Mouse (Mus musculus) liver, adult 2 months (tissue): ENCODE data around the gene Atad1. TPM values are rescaled to one million over a fixed set of nuclear protein-coding genes. Genes with fewer than 3 reads are reported as not detected.

ENCODE experiments used
- DNase-seq: peaks from one replicate; pipeline ENCODE4 v3.0.0-alpha.2; 2011; ENCODE audit warnings: low read depth, low spot score; ENCODE audit errors: extremely low read depth
- H3K27ac ChIP-seq: fragments of 200-500 bp; replicated peaks from 2 replicates; pipeline ENCODE4 v1.5.1; 2012; ENCODE audit warnings: low read depth, mild to moderate bottlenecking, control low read depth, inconsistent platforms, low read length; ENCODE audit not compliant: insufficient read depth
- H3K27me3 ChIP-seq: fragments of 200-500 bp; 2 replicates; pipeline ENCODE4 v1.6.1; 2012; ENCODE audit warnings: mild to moderate bottlenecking, moderate library complexity, low read length, inconsistent platforms; ENCODE audit not compliant: control insufficient read depth, insufficient read depth
- H3K36me3 ChIP-seq: fragments of 200-500 bp; 2 replicates; pipeline ENCODE4 v1.6.1; 2012; ENCODE audit warnings: low read length, inconsistent platforms; ENCODE audit not compliant: control insufficient read depth, insufficient read depth
- H3K4me1 ChIP-seq: fragments of 200-500 bp; 2 replicates; pipeline ENCODE4 v1.6.1; 2011; ENCODE audit warnings: low read length; ENCODE audit not compliant: control insufficient read depth, insufficient read depth
- H3K4me3 ChIP-seq: fragments of 200-500 bp; 2 replicates; pipeline ENCODE4 v1.5.1; 2011; ENCODE audit warnings: low read depth, mild to moderate bottlenecking, control low read depth, low read length, moderate library complexity; ENCODE audit not compliant: insufficient read depth
- H3K79me2 ChIP-seq: fragments of 200-500 bp; 2 replicates; pipeline ENCODE4 v1.6.1; 2012; ENCODE audit warnings: inconsistent platforms, mild to moderate bottlenecking, low read length, moderate library complexity; ENCODE audit not compliant: control insufficient read depth, insufficient read depth
- H3K9ac ChIP-seq: fragments of 200-500 bp; 2 replicates; pipeline ENCODE4 v1.6.1; 2012; ENCODE audit warnings: low read depth, mild to moderate bottlenecking, control low read depth, inconsistent platforms, low read length
- CTCF ChIP-seq: fragments of 200-500 bp; IDR thresholded peaks from 2 replicates; pipeline ENCODE4 v1.5.1; 2011; ENCODE audit warnings: low read depth, low read length, control low read depth
- POLR2A ChIP-seq: fragments of 200-500 bp; IDR thresholded peaks from 2 replicates; pipeline ENCODE4 v1.6.1; 2011; ENCODE audit warnings: low read length, control low read depth; ENCODE audit not compliant: insufficient read depth; ENCODE audit errors: extremely low read depth
- WGBS: fragments of 180-500 bp; shearing (Covaris S2); methylation state at CpG from one replicate; pipeline ENCODE4 v1.1.7; 2018; 5-methylcytosine and 5-hydroxymethylcytosine counted together
- polyA plus RNA-seq: library from polyadenylated mRNA; depleted of rRNA; stranded (reverse); fragments of >200 nt; gene quantifications from 2 replicates; pipeline ENCODE4 v1.2.3, GENCODE M21; 2012
- total RNA-seq: library from RNA; depleted of rRNA; stranded (reverse); fragments of >200 nt; gene quantifications from 2 replicates; pipeline ENCODE4 v1.2.3, GENCODE M21; 2014

The Atad1 gene
- total and polyA plus RNA-seq, 2 experiments, result 7.1 to 51.2 TPM

GRCm38 (mm10) chr19:32712588-32713042 is 27.0 kb downstream of the Atad1 start:
- Histone ChIP-seq H3K79me2 (peaks cover 14% of the 10 kb centered on the region; the same call in 1 of the 2 replicates), H3K27ac (peak overlapping the region; percentile 95), H3K36me3 (no peaks in the 10 kb centered on the region; the same call in 1 of the 2 replicates), H3K9ac (peak overlapping the region; percentile 71), H3K4me3 (peak overlapping the region; percentile 95), H3K27me3 (no peaks in the 10 kb centered on the region), H3K4me1 (peaks cover 10% of the 10 kb centered on the region)
- under 1% methylated on average over 11 of the region's 11 CpGs for WGBS
- DNase-seq, result peak; percentile 75
- TF ChIP-seq CTCF, result no peak
- TF ChIP-seq POLR2A, result no peak

DNA sequence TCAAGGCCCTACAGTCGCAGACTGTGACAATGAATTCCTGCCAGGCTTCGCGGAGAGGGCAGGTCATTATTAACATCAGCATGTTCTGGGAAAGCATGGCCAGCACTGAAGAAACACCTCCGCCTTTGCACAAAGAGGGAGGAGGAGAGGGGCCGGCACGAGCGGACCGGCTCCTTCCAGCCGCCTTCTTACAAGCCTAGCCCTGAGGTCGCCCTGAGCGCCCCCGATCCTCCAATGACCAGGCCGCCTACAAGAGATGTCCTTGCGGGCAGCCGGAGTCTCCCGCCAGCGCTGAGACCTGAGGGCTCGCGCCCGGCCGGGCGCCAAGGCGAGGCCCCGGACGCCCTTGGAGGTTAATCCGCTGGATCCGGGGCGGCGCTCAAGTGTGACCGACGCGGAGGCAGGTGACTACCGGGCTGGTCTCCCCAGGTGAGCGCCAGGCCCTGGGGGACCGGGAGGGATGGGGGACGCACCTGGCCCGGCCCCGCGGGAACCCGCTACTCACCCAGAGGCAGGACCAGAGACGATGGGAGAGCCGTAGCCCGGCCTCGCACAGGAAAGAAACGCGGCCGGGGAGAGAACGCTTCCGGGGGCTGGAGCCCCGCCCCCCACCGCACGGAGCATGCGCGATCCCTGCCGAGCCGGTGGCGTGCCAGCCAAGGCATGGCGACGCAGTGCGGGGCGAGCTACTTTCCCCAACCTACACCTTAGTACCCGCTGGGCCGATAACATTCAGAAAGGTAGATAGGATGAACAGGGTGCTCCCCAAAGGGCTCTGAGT is 27.6 kb downstream of the Atad1 start:
- H3K9ac ChIP-seq, result peak overlapping the region; percentile 97
- peak overlapping the region; percentile 95 for H3K27ac ChIP-seq
- H3K4me1 ChIP-seq, result peaks cover 10% of the 10 kb centered on the region
- peak; percentile 71 for DNase-seq
- under 1% methylated on average over 63 of the region's 63 CpGs for WGBS
- H3K4me3 ChIP-seq, result peak overlapping the region; percentile 95
- peaks cover 14% of the 10 kb centered on the region; the same call in 1 of the 2 replicates for H3K79me2 ChIP-seq
- H3K27me3 ChIP-seq, result no peaks in the 10 kb centered on the region
- no peak for TF ChIP-seq CTCF
- TF ChIP-seq POLR2A, result peak; percentile 87
- H3K36me3 ChIP-seq, result no peaks in the 10 kb centered on the region; the same call in 1 of the 2 replicates

GRCm38 (mm10) chr19:32710288-32710687 is 29.3 kb downstream of the Atad1 start:
- H3K79me2 ChIP-seq, result peaks cover 14% of the 10 kb centered on the region; the same call in 1 of the 2 replicates
- H3K9ac ChIP-seq, result no peak overlapping the region
- peaks cover 10% of the 10 kb centered on the region for H3K4me1 ChIP-seq
- H3K27ac ChIP-seq, result no peak overlapping the region
- H3K36me3 ChIP-seq, result peaks cover 6% of the 10 kb centered on the region
- TF ChIP-seq POLR2A (no peak), CTCF (0 out of 2 replicates have a peak, but pooled peaks have one; percentile 18)
- H3K4me3 ChIP-seq, result no peak overlapping the region
- peak; percentile 31 for DNase-seq
- H3K27me3 ChIP-seq, result no peaks in the 10 kb centered on the region
- 49% methylated on average over 3 of the region's 3 CpGs for WGBS

DNA sequence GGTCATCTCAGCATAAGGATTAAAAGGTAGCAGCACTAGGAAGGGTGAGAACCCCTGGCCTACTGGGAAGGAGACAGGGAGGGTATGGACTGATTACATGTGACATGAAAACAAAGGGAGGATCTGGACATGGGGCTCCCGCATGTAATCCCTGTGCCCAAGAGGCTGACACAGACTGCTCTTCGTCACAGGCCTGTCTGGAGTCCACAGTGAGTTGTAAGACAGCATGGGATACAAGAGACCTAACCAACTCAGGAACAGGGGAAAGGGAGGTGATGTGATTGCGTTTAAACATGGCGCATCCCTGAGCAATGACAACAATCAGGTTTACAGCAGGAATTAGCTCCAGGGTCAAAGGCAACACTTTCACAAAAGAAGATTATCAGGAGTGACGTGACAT is 30.6 kb downstream of the Atad1 start:
- WGBS, result 91% methylated on average over 5 of the region's 5 CpGs
- Histone ChIP-seq H3K27me3 (no peaks in the 10 kb centered on the region), H3K36me3 (peaks cover 9% of the 10 kb centered on the region), H3K9ac (no peak overlapping the region), H3K4me3 (no peak overlapping the region), H3K4me1 (peaks cover 10% of the 10 kb centered on the region), H3K27ac (no peak overlapping the region), H3K79me2 (peaks cover 14% of the 10 kb centered on the region; the same call in 1 of the 2 replicates)
- TF ChIP-seq CTCF (no peak), POLR2A (no peak)
- DNase-seq, result no peak

DNA sequence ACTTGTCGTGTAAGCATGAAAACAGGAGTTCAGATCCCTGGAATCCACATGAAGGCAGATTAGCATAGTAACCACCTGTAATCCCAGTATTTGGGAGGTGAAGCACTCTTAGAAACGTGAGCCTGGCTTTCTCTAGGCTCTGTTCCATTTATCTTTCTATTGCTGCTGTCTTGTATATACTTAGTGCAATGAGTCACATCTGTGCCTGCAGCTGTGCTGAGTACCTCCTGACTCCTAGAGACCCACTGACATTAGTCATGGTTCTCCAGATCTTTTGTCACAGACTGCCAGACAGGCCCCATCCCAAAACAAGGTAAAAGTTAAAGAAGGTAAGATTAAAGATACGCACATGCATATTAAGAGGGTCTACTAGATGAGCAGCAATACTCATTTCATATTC is 37.4 kb downstream of the Atad1 start:
- 93% methylated on average over 3 of the region's 3 CpGs for WGBS
- Histone ChIP-seq H3K36me3 (peaks cover 42% of the 10 kb centered on the region), H3K9ac (no peak overlapping the region), H3K27ac (no peak overlapping the region), H3K4me1 (no peaks in the 10 kb centered on the region), H3K79me2 (no peaks in the 10 kb centered on the region; the same call in 1 of the 2 replicates), H3K27me3 (no peaks in the 10 kb centered on the region), H3K4me3 (no peak overlapping the region)
- TF ChIP-seq CTCF (no peak), POLR2A (no peak)
- no peak for DNase-seq

DNA sequence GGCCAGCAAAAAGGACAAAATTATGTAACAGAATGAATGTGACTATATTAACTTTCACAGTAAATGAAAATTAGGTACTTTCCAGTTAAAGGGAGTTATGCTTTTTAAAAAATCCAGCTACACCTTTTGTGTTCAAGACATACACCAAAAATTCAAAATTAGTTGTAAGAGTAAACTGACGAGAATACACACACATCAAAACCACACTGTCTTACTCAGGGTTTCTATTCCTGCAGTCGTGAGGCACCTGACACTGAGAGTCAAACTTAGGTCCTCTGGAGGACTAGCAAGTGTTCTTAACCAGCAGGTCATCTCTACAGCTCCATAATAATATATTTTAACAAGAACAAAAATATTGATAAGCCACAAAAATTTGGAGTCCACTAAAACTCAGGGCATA is 42.9 kb downstream of the Atad1 start:
- WGBS, result 95% methylated on average over 2 of the region's 2 CpGs
- Histone ChIP-seq H3K27me3 (no peaks in the 10 kb centered on the region), H3K4me1 (no peaks in the 10 kb centered on the region), H3K27ac (no peak overlapping the region), H3K36me3 (peaks cover 43% of the 10 kb centered on the region), H3K79me2 (no peaks in the 10 kb centered on the region), H3K4me3 (no peak overlapping the region), H3K9ac (no peak overlapping the region)
- TF ChIP-seq CTCF, result no peak
- TF ChIP-seq POLR2A, result no peak
- DNase-seq, result no peak
